16 mouse cellular contexts compared by ENCODE assay signal in genomic region chr6:57106358-57106757, GRCm38 (mm10). TPM values are rescaled to one million over a fixed set of nuclear protein-coding genes. Genes with fewer than 3 reads are reported as not detected.
A peak's percentile ranks its signal among the peaks of the same experiment; 100 is the strongest.
DNase-seq lines count a peak whose midpoint lies in the region; ATAC-seq lines count a peak whose summit lies in the region.
"Had no signal": no experiment of that assay in that cellular context is flagged by ENCODE, and none has a peak within 500 bp of the region (broad histone marks: within the 10 kb centered on the region; RNA-seq: fewer than 3 reads in every experiment).

No protein-coding gene starts in this region.

- peak; percentile 50; the same call in 1 of the 2 replicates for ATAC-seq in frontal cortex, adult (ENCODE audit: low TSS enrichment)

- no peak for DNase-seq in frontal cortex, postnatal 36 days (ENCODE audit: low spot score in 2 of 2)
- peak; percentile 4 for DNase-seq in thymus, postnatal 0 days (ENCODE audit: low spot score)
- no peak for DNase-seq in thymus, adult 18-20 months
- DNase-seq in embryo, embryonic 10.5 days (ENCODE audit: low spot score) = peak; percentile 33
- DNase-seq in urinary bladder, postnatal 25 days (ENCODE audit: low spot score) = no peak
- no peak for DNase-seq in gastrocnemius, adult 18-20 months (ENCODE audit: low spot score)
- DNase-seq in spleen, postnatal 4 days (ENCODE audit: low spot score in 2 of 2) = no peak
- DNase-seq: adrenal gland, postnatal 14 days; cerebellum, postnatal 25 days; lung, postnatal 36 days had no signal

RNA-seq across cellular contexts. Expression of gene Vmn1r10, which starts 2.9 kb away (rescaled TPM):
- not detected in 2 replicates for polyA plus RNA-seq in thymus, postnatal 0 days (2015; fragmentation: Nextera tagmentation; extraction: Ambion mirVana)
- total RNA-seq in gastrocnemius, adult 18-20 months (2021) = not detected
- total RNA-seq: adrenal gland, postnatal 14 days; hematopoietic stem cell, adult 5-6 weeks had no signal
- polyA plus RNA-seq: gonadal fat pad, adult 2 months; limb, embryonic 12.5 days; myocyte; urinary bladder, adult 2 months had no signal

RNA-seq across cellular contexts. Expression of gene Vmn1r11, which starts 26.9 kb away (rescaled TPM):
- polyA plus RNA-seq in thymus, postnatal 0 days (2015; fragmentation: Nextera tagmentation; extraction: Ambion mirVana) = not detected in 2 replicates
- total RNA-seq in gastrocnemius, adult 18-20 months (2021) = not detected
- total RNA-seq: adrenal gland, postnatal 14 days; hematopoietic stem cell, adult 5-6 weeks had no signal
- polyA plus RNA-seq: gonadal fat pad, adult 2 months; limb, embryonic 12.5 days; myocyte; urinary bladder, adult 2 months had no signal

RNA-seq across cellular contexts. Expression of gene Vmn1r9, which starts 39.8 kb away (rescaled TPM):
- not detected in 2 replicates for polyA plus RNA-seq in thymus, postnatal 0 days (2015; fragmentation: Nextera tagmentation; extraction: Ambion mirVana)
- not detected for total RNA-seq in gastrocnemius, adult 18-20 months (2021)
- total RNA-seq: adrenal gland, postnatal 14 days; hematopoietic stem cell, adult 5-6 weeks had no signal
- polyA plus RNA-seq: gonadal fat pad, adult 2 months; limb, embryonic 12.5 days; myocyte; urinary bladder, adult 2 months had no signal

RNA-seq across cellular contexts. Expression of gene Vmn1r12, which starts 50.4 kb away (rescaled TPM):
- polyA plus RNA-seq in thymus, postnatal 0 days (2015; fragmentation: Nextera tagmentation; extraction: Ambion mirVana) = not detected in 2 replicates
- not detected for total RNA-seq in gastrocnemius, adult 18-20 months (2021)
- total RNA-seq: adrenal gland, postnatal 14 days; hematopoietic stem cell, adult 5-6 weeks had no signal
- polyA plus RNA-seq: gonadal fat pad, adult 2 months; limb, embryonic 12.5 days; myocyte; urinary bladder, adult 2 months had no signal

Comparison
In these comparisons a context has a peak if more than half of its experiments do, and no peak if none do; other contexts are left out.
1. DNase-seq: peak in thymus, postnatal 0 days (single experiment) and embryo, embryonic 10.5 days (single experiment); none in frontal cortex, postnatal 36 days (0 of 2), thymus, adult 18-20 months (0 of 2), urinary bladder, postnatal 25 days (single experiment), gastrocnemius, adult 18-20 months (single experiment) and spleen, postnatal 4 days (0 of 2).